Mouse (Mus musculus): Measurements from ENCODE around the gene Tti1.

GRCm38 (mm10) chr2:157991026-157991425 lies 37.2 kb downstream of the Tti1 start:
- no peak for TF ChIP-seq CTCF (IDR thresholded peaks at IDR 0.05; ENCODE audit: extremely low read depth, insufficient read depth, low read length)
- no peak for TF ChIP-seq POLR2A (IDR thresholded peaks at IDR 0.05; ENCODE audit: extremely low read depth, insufficient read depth, low read length)
